Mouse (Mus musculus): ENCODE results near the gene Myadm. TPM values are rescaled to one million over a fixed set of nuclear protein-coding genes. Genes with fewer than 3 reads are reported as not detected.

The Myadm gene
- polyA plus RNA-seq, 1 experiment from 2014 or later = 23.2 TPM

- H3K4me1 ChIP-seq = peaks cover 19% of the 10 kb centered on the region
- no peaks in the 10 kb centered on the region for H3K27me3 ChIP-seq
- peak overlapping the region; percentile 51 for H3K4me2 ChIP-seq
- H3K9ac ChIP-seq = peak overlapping the region; percentile 38
- H3K27ac ChIP-seq = 0 out of 2 replicates have a peak overlapping the region, but pooled peaks have one; percentile 19
- H3K4me3 ChIP-seq (replicated peaks) = peak overlapping the region; percentile 29
- H3K36me3 ChIP-seq (replicated peaks) = peaks cover 33% of the 10 kb centered on the region
- no peak for ATAC-seq (ENCODE audit: low FRiP score)
- no peaks in the 10 kb centered on the region for H3K9me3 ChIP-seq
- 4% methylated on average over 14 of the region's 14 CpGs for WGBS
Observed at GRCm38 (mm10) chr7:3292791-3293190, 3.9 kb downstream of the Myadm start.

- no peak overlapping the region for H3K27ac ChIP-seq
- H3K36me3 ChIP-seq (replicated peaks) = peaks cover 35% of the 10 kb centered on the region
- ATAC-seq (ENCODE audit: low FRiP score) = no peak
- H3K9me3 ChIP-seq = no peaks in the 10 kb centered on the region
- H3K4me3 ChIP-seq (replicated peaks) = no peak overlapping the region
- no peak overlapping the region for H3K4me2 ChIP-seq
- WGBS = 74% methylated on average over 1 of the region's 1 CpGs
- H3K9ac ChIP-seq = no peak overlapping the region
- peaks cover 19% of the 10 kb centered on the region for H3K4me1 ChIP-seq
- no peaks in the 10 kb centered on the region for H3K27me3 ChIP-seq
Observed at GRCm38 (mm10) chr7:3294794-3295193, 5.9 kb downstream of the Myadm start.

- H3K4me1 ChIP-seq = peaks cover 17% of the 10 kb centered on the region
- no peaks in the 10 kb centered on the region for H3K9me3 ChIP-seq
- peaks cover 35% of the 10 kb centered on the region for H3K36me3 ChIP-seq (replicated peaks)
- H3K4me2 ChIP-seq = no peak overlapping the region
- H3K4me3 ChIP-seq (replicated peaks) = no peak overlapping the region
- no peak overlapping the region for H3K27ac ChIP-seq
- no peak for ATAC-seq (ENCODE audit: low FRiP score)
- WGBS = 94% methylated on average over 5 of the region's 5 CpGs
- no peak overlapping the region for H3K9ac ChIP-seq
- H3K27me3 ChIP-seq = peaks cover 4% of the 10 kb centered on the region; the same call in 1 of the 2 replicates
Observed at GRCm38 (mm10) chr7:3295321-3296110, 6.6 kb downstream of the Myadm start.

- H3K27me3 ChIP-seq = peaks cover 16% of the 10 kb centered on the region
- ATAC-seq (ENCODE audit: low FRiP score) = no peak
- peaks cover 10% of the 10 kb centered on the region for H3K4me1 ChIP-seq
- H3K4me2 ChIP-seq = no peak overlapping the region
- H3K36me3 ChIP-seq (replicated peaks) = peaks cover 35% of the 10 kb centered on the region
- no peak overlapping the region for H3K9ac ChIP-seq
- WGBS = 93% methylated on average over 16 of the region's 16 CpGs
- H3K27ac ChIP-seq = no peak overlapping the region
- no peak overlapping the region for H3K4me3 ChIP-seq (replicated peaks)
- H3K9me3 ChIP-seq = no peaks in the 10 kb centered on the region
Observed at GRCm38 (mm10) chr7:3296711-3297110, 7.8 kb downstream of the Myadm start.

GRCm38 (mm10) chr7:3299941-3300617 is 11.2 kb downstream of the Myadm start:
- ATAC-seq (ENCODE audit: low FRiP score) = no peak
- 51% methylated on average over 7 of the region's 7 CpGs for WGBS
- no peak overlapping the region for H3K9ac ChIP-seq
- no peak overlapping the region for H3K4me2 ChIP-seq
- H3K36me3 ChIP-seq (replicated peaks) = peaks cover 25% of the 10 kb centered on the region
- peaks cover 31% of the 10 kb centered on the region for H3K4me1 ChIP-seq
- H3K4me3 ChIP-seq (replicated peaks) = no peak overlapping the region
- H3K9me3 ChIP-seq = no peaks in the 10 kb centered on the region
- H3K27ac ChIP-seq = no peak overlapping the region
- peaks cover 46% of the 10 kb centered on the region for H3K27me3 ChIP-seq

- no peaks in the 10 kb centered on the region for H3K9me3 ChIP-seq
- peaks cover 55% of the 10 kb centered on the region for H3K27me3 ChIP-seq
- H3K4me3 ChIP-seq (replicated peaks) = no peak overlapping the region
- H3K9ac ChIP-seq = no peak overlapping the region
- H3K27ac ChIP-seq = no peak overlapping the region
- ATAC-seq (ENCODE audit: low FRiP score) = no peak
- H3K36me3 ChIP-seq (replicated peaks) = peaks cover 18% of the 10 kb centered on the region
- H3K4me1 ChIP-seq = peaks cover 34% of the 10 kb centered on the region
- no peak overlapping the region for H3K4me2 ChIP-seq
- WGBS = 76% methylated on average over 8 of the region's 8 CpGs
Observed at GRCm38 (mm10) chr7:3300891-3301627, 12.2 kb downstream of the Myadm start.

GRCm38 (mm10) chr7:3301628-3302555 is 13.0 kb downstream of the Myadm start:
- Histone ChIP-seq H3K4me2 (peak overlapping the region; percentile 85), H3K27ac (no peak overlapping the region), H3K4me3 (replicated peaks) (peak overlapping the region; percentile 45), H3K9me3 (no peaks in the 10 kb centered on the region), H3K27me3 (peaks cover 59% of the 10 kb centered on the region), H3K36me3 (replicated peaks) (peaks cover 11% of the 10 kb centered on the region), H3K9ac (no peak overlapping the region), H3K4me1 (peaks cover 34% of the 10 kb centered on the region)
- 8% methylated on average over 33 of the region's 33 CpGs for WGBS
- peak; percentile 18; the same call in 1 of the 2 replicates for ATAC-seq (ENCODE audit: low FRiP score)

- Histone ChIP-seq H3K4me2 (peak overlapping the region; percentile 85), H3K9ac (peak overlapping the region; percentile 59; the same call in 1 of the 2 replicates), H3K4me3 (replicated peaks) (peak overlapping the region; percentile 45), H3K27ac (no peak overlapping the region), H3K9me3 (no peaks in the 10 kb centered on the region), H3K4me1 (peaks cover 34% of the 10 kb centered on the region), H3K36me3 (replicated peaks) (peaks cover 3% of the 10 kb centered on the region; the same call in 1 of the 2 replicates), H3K27me3 (peaks cover 59% of the 10 kb centered on the region)
- WGBS = 2% methylated on average over 16 of the region's 16 CpGs
- 0 out of 2 replicates have a peak, but pooled peaks have one; percentile 7 for ATAC-seq (ENCODE audit: low FRiP score)
Observed at GRCm38 (mm10) chr7:3302556-3303275, 13.8 kb downstream of the Myadm start.

GRCm38 (mm10) chr7:3303276-3303781 is 14.4 kb downstream of the Myadm start:
- H3K27me3 ChIP-seq = peaks cover 59% of the 10 kb centered on the region
- peak overlapping the region; percentile 45 for H3K4me3 ChIP-seq (replicated peaks)

GRCm38 (mm10) chr7:3303789-3304188 is 14.9 kb downstream of the Myadm start:
- Histone ChIP-seq H3K36me3 (replicated peaks) (no peaks in the 10 kb centered on the region), H3K27ac (no peak overlapping the region)

More at GRCm38 (mm10) chr7:3303276-3303781, 14.4 kb downstream of the Myadm start:
- Histone ChIP-seq H3K9ac (peak overlapping the region; percentile 59), H3K36me3 (replicated peaks) (no peaks in the 10 kb centered on the region), H3K9me3 (no peaks in the 10 kb centered on the region), H3K4me2 (peak overlapping the region; percentile 85), H3K27ac (no peak overlapping the region), H3K4me1 (peaks cover 34% of the 10 kb centered on the region)
- under 1% methylated on average over 23 of the region's 29 CpGs for WGBS
- ATAC-seq (ENCODE audit: low FRiP score) = peak; percentile 72

More at GRCm38 (mm10) chr7:3303789-3304188, 14.9 kb downstream of the Myadm start:
- peak; percentile 21; the same call in 1 of the 2 replicates for ATAC-seq (ENCODE audit: low FRiP score)
- H3K27me3 ChIP-seq = peaks cover 59% of the 10 kb centered on the region
- H3K4me3 ChIP-seq (replicated peaks) = peak overlapping the region; percentile 45
- peak overlapping the region; percentile 85 for H3K4me2 ChIP-seq
- WGBS = 1% methylated on average over 12 of the region's 12 CpGs
- peak overlapping the region; percentile 59 for H3K9ac ChIP-seq
- H3K4me1 ChIP-seq = peaks cover 34% of the 10 kb centered on the region
- H3K9me3 ChIP-seq = no peaks in the 10 kb centered on the region

Measured in forebrain, embryonic 12.5 days (tissue).